Mouse (Mus musculus): ENCODE data around the gene Pkd2l1. TPM values are rescaled to one million over a fixed set of nuclear protein-coding genes. Genes with fewer than 3 reads are reported as not detected.

The Pkd2l1 gene
- polyA plus RNA-seq, 1 experiment from 2014 or later = 0.12 TPM

- ATAC-seq (replicated peaks; ENCODE audit: low FRiP score, low TSS enrichment, low read depth) (no peak), DNase-seq (ENCODE audit: low spot score) (no peak)
- Histone ChIP-seq H3K4me2 (ENCODE audit: low read length) (no peak overlapping the region), H3K9me3 (ENCODE audit: control insufficient read depth, low read length) (no peaks in the 10 kb centered on the region), H3K27me3 (replicated peaks; ENCODE audit: control insufficient read depth, insufficient read depth, low read length) (no peaks in the 10 kb centered on the region), H3K4me1 (replicated peaks; ENCODE audit: control insufficient read depth, insufficient read depth, low read length) (peaks cover 5% of the 10 kb centered on the region; the same call in 1 of the 2 replicates), H3K4me3 (ENCODE audit: low read depth, low read length) (no peak overlapping the region), H3K36me3 (ENCODE audit: control insufficient read depth, insufficient read depth, low read length) (peaks cover 20% of the 10 kb centered on the region), H3K9ac (ENCODE audit: low read length) (no peak overlapping the region), H3K27ac (ENCODE audit: low read depth) (no peak overlapping the region)
- 93% methylated on average over 8 of the region's 8 CpGs for WGBS
Observed at GRCm38 (mm10) chr19:44146951-44147350, 45.3 kb downstream of the Pkd2l1 start.

- H3K4me2 ChIP-seq (ENCODE audit: low read length) = peak overlapping the region; percentile 54
- no peaks in the 10 kb centered on the region for H3K27me3 ChIP-seq (replicated peaks; ENCODE audit: control insufficient read depth, insufficient read depth, low read length)
- no peak overlapping the region for H3K27ac ChIP-seq (ENCODE audit: low read depth)
- DNase-seq (ENCODE audit: low spot score) = no peak
- peak overlapping the region; percentile 79 for H3K4me3 ChIP-seq (ENCODE audit: low read depth, low read length)
- H3K36me3 ChIP-seq (ENCODE audit: control insufficient read depth, insufficient read depth, low read length) = peaks cover 24% of the 10 kb centered on the region
- peak; percentile 72 for ATAC-seq (replicated peaks; ENCODE audit: low FRiP score, low TSS enrichment, low read depth)
- WGBS = 64% methylated on average over 9 of the region's 9 CpGs
- no peaks in the 10 kb centered on the region for H3K9me3 ChIP-seq (ENCODE audit: control insufficient read depth, low read length)
- peaks cover 5% of the 10 kb centered on the region; the same call in 1 of the 2 replicates for H3K4me1 ChIP-seq (replicated peaks; ENCODE audit: control insufficient read depth, insufficient read depth, low read length)
- peak overlapping the region; percentile 61; the same call in 1 of the 2 replicates for H3K9ac ChIP-seq (ENCODE audit: low read length)
Observed at GRCm38 (mm10) chr19:44146568-44146879, 45.7 kb downstream of the Pkd2l1 start.

GRCm38 (mm10) chr19:44145702-44146567 is 46.3 kb downstream of the Pkd2l1 start, which contains the start of gene Bloc1s2:
Gene Bloc1s2, minus strand, starts transcription at chr19:44146446.
- Histone ChIP-seq H3K36me3 (ENCODE audit: control insufficient read depth, insufficient read depth, low read length) (peaks cover 30% of the 10 kb centered on the region), H3K4me2 (ENCODE audit: low read length) (peak within 1 kb of the TSS; percentile 54), H3K4me3 (ENCODE audit: low read depth, low read length) (peak within 1 kb of the TSS; percentile 79), H3K4me1 (replicated peaks; ENCODE audit: control insufficient read depth, insufficient read depth, low read length) (peaks cover 5% of the 10 kb centered on the region; the same call in 1 of the 2 replicates), H3K9me3 (ENCODE audit: control insufficient read depth, low read length) (no peaks in the 10 kb centered on the region), H3K27me3 (replicated peaks; ENCODE audit: control insufficient read depth, insufficient read depth, low read length) (no peaks in the 10 kb centered on the region), H3K27ac (ENCODE audit: low read depth) (no peak within 1 kb of the TSS), H3K9ac (ENCODE audit: low read length) (peak within 1 kb of the TSS; percentile 61)
- peak; percentile 89 for DNase-seq (ENCODE audit: low spot score)
- ATAC-seq (replicated peaks; ENCODE audit: low FRiP score, low TSS enrichment, low read depth) = peak; percentile 91
- 4% methylated on average over 46 of the region's 46 CpGs for WGBS

- H3K4me1 ChIP-seq (replicated peaks; ENCODE audit: control insufficient read depth, insufficient read depth, low read length) = peaks cover 5% of the 10 kb centered on the region; the same call in 1 of the 2 replicates
- DNase-seq (ENCODE audit: low spot score) (no peak), ATAC-seq (replicated peaks; ENCODE audit: low FRiP score, low TSS enrichment, low read depth) (no peak)
- H3K4me2 ChIP-seq (ENCODE audit: low read length) = no peak overlapping the region
- H3K27me3 ChIP-seq (replicated peaks; ENCODE audit: control insufficient read depth, insufficient read depth, low read length) = no peaks in the 10 kb centered on the region
- H3K27ac ChIP-seq (ENCODE audit: low read depth) = no peak overlapping the region
- H3K9ac ChIP-seq (ENCODE audit: low read length) = no peak overlapping the region
- H3K4me3 ChIP-seq (ENCODE audit: low read depth, low read length) = no peak overlapping the region
- 86% methylated on average over 9 of the region's 9 CpGs for WGBS
- no peaks in the 10 kb centered on the region for H3K9me3 ChIP-seq (ENCODE audit: control insufficient read depth, low read length)
- peaks cover 44% of the 10 kb centered on the region for H3K36me3 ChIP-seq (ENCODE audit: control insufficient read depth, insufficient read depth, low read length)
Observed at GRCm38 (mm10) chr19:44144366-44144765, 47.9 kb downstream of the Pkd2l1 start.

GRCm38 (mm10) chr19:44135960-44136485 is 56.2 kb downstream of the Pkd2l1 start:
- DNase-seq (ENCODE audit: low spot score) (no peak), ATAC-seq (replicated peaks; ENCODE audit: low FRiP score, low TSS enrichment, low read depth) (0 out of 2 replicates have a peak, but pooled peaks have one; percentile 30)
- H3K36me3 ChIP-seq (ENCODE audit: control insufficient read depth, insufficient read depth, low read length) = peaks cover 33% of the 10 kb centered on the region
- peak overlapping the region; percentile 87 for H3K4me2 ChIP-seq (ENCODE audit: low read length)
- H3K9ac ChIP-seq (ENCODE audit: low read length) = no peak overlapping the region
- H3K27me3 ChIP-seq (replicated peaks; ENCODE audit: control insufficient read depth, insufficient read depth, low read length) = no peaks in the 10 kb centered on the region
- no peaks in the 10 kb centered on the region for H3K9me3 ChIP-seq (ENCODE audit: control insufficient read depth, low read length)
- peaks cover 7% of the 10 kb centered on the region for H3K4me1 ChIP-seq (replicated peaks; ENCODE audit: control insufficient read depth, insufficient read depth, low read length)
- peak overlapping the region; percentile 60 for H3K4me3 ChIP-seq (ENCODE audit: low read depth, low read length)
- WGBS = 42% methylated on average over 7 of the region's 7 CpGs
- H3K27ac ChIP-seq (ENCODE audit: low read depth) = no peak overlapping the region

GRCm38 (mm10) chr19:44135072-44135959 is 56.9 kb downstream of the Pkd2l1 start, which contains the start of gene Cwf19l1:
Gene Cwf19l1, minus strand, starts transcription at chr19:44135876.
- Histone ChIP-seq H3K4me2 (ENCODE audit: low read length) (peak within 1 kb of the TSS; percentile 87), H3K9me3 (ENCODE audit: control insufficient read depth, low read length) (no peaks in the 10 kb centered on the region), H3K4me1 (replicated peaks; ENCODE audit: control insufficient read depth, insufficient read depth, low read length) (peaks cover 7% of the 10 kb centered on the region), H3K9ac (ENCODE audit: low read length) (peak within 1 kb of the TSS; percentile 53), H3K27ac (ENCODE audit: low read depth) (peak within 1 kb of the TSS; percentile 94), H3K4me3 (ENCODE audit: low read depth, low read length) (peak within 1 kb of the TSS; percentile 60), H3K27me3 (replicated peaks; ENCODE audit: control insufficient read depth, insufficient read depth, low read length) (no peaks in the 10 kb centered on the region), H3K36me3 (ENCODE audit: control insufficient read depth, insufficient read depth, low read length) (peaks cover 34% of the 10 kb centered on the region)
- under 1% methylated on average over 45 of the region's 45 CpGs for WGBS
- peak; percentile 87 for ATAC-seq (replicated peaks; ENCODE audit: low FRiP score, low TSS enrichment, low read depth)
- DNase-seq (ENCODE audit: low spot score) = peak; percentile 96

- Histone ChIP-seq H3K9ac (ENCODE audit: low read length) (no peak overlapping the region), H3K36me3 (ENCODE audit: control insufficient read depth, insufficient read depth, low read length) (peaks cover 43% of the 10 kb centered on the region), H3K27me3 (replicated peaks; ENCODE audit: control insufficient read depth, insufficient read depth, low read length) (no peaks in the 10 kb centered on the region), H3K4me3 (ENCODE audit: low read depth, low read length) (no peak overlapping the region), H3K4me1 (replicated peaks; ENCODE audit: control insufficient read depth, insufficient read depth, low read length) (peaks cover 7% of the 10 kb centered on the region), H3K9me3 (ENCODE audit: control insufficient read depth, low read length) (no peaks in the 10 kb centered on the region), H3K27ac (ENCODE audit: low read depth) (no peak overlapping the region), H3K4me2 (ENCODE audit: low read length) (no peak overlapping the region)
- 90% methylated on average over 5 of the region's 5 CpGs for WGBS
- ATAC-seq (replicated peaks; ENCODE audit: low FRiP score, low TSS enrichment, low read depth) (no peak), DNase-seq (ENCODE audit: low spot score) (no peak)
Observed at GRCm38 (mm10) chr19:44132917-44133316, 59.3 kb downstream of the Pkd2l1 start.

GRCm38 (mm10) chr19:44128560-44128959 is 63.7 kb downstream of the Pkd2l1 start:
- H3K4me3 ChIP-seq (ENCODE audit: low read depth, low read length) = no peak overlapping the region
- 79% methylated on average over 2 of the region's 2 CpGs for WGBS
- no peaks in the 10 kb centered on the region for H3K4me1 ChIP-seq (replicated peaks; ENCODE audit: control insufficient read depth, insufficient read depth, low read length)
- no peak overlapping the region for H3K27ac ChIP-seq (ENCODE audit: low read depth)
- no peaks in the 10 kb centered on the region for H3K9me3 ChIP-seq (ENCODE audit: control insufficient read depth, low read length)
- H3K9ac ChIP-seq (ENCODE audit: low read length) = no peak overlapping the region
- no peak overlapping the region for H3K4me2 ChIP-seq (ENCODE audit: low read length)
- no peaks in the 10 kb centered on the region for H3K27me3 ChIP-seq (replicated peaks; ENCODE audit: control insufficient read depth, insufficient read depth, low read length)
- ATAC-seq (replicated peaks; ENCODE audit: low FRiP score, low TSS enrichment, low read depth) (no peak), DNase-seq (ENCODE audit: low spot score) (no peak)
- peaks cover 82% of the 10 kb centered on the region for H3K36me3 ChIP-seq (ENCODE audit: control insufficient read depth, insufficient read depth, low read length)

All from intestine, embryonic 14.5 days (tissue).